Mouse (Mus musculus): Measurements from ENCODE around the gene Epha2. TPM values are rescaled to one million over a fixed set of nuclear protein-coding genes. Genes with fewer than 3 reads are reported as not detected.
A peak's percentile ranks its signal among the peaks of the same experiment; 100 is the strongest.

The Epha2 gene
- total and polyA plus RNA-seq, 2 experiments: 7.7 to 12.0 TPM

- Histone ChIP-seq H3K9ac (ENCODE audit: low read depth, low read length) (no peak overlapping the region), H3K4me3 (ENCODE audit: insufficient read depth, low read depth, low read length) (peak overlapping the region; percentile 3; the same call in 1 of the 2 replicates), H3K4me1 (ENCODE audit: control insufficient read depth, insufficient read depth, low read length) (peaks cover 3% of the 10 kb centered on the region; the same call in 1 of the 2 replicates), H3K79me2 (ENCODE audit: control insufficient read depth, insufficient read depth, low read length) (no peaks in the 10 kb centered on the region), H3K27ac (replicated peaks; ENCODE audit: insufficient read depth, low read depth, low read length) (no peak overlapping the region), H3K27me3 (ENCODE audit: control insufficient read depth, insufficient read depth, low read length) (no peaks in the 10 kb centered on the region), H3K36me3 (ENCODE audit: control insufficient read depth, insufficient read depth, low read length) (no peaks in the 10 kb centered on the region)
- peak; percentile 82 for DNase-seq (ENCODE audit: extremely low read depth, low read depth, low spot score)
- 21% methylated on average over 16 of the region's 16 CpGs for WGBS
- TF ChIP-seq POLR2A (IDR thresholded peaks at IDR 0.05; ENCODE audit: extremely low read depth, insufficient read depth, low read length) (no peak), CTCF (IDR thresholded peaks at IDR 0.05; ENCODE audit: low read depth, low read length) (no peak)
These were observed 40.9 kb upstream of the Epha2 start for GRCm38 (mm10) chr4:141260007-141260723.

GRCm38 (mm10) chr4:141262906-141263637 is 38.0 kb upstream of the Epha2 start:
- no peak overlapping the region for H3K27ac ChIP-seq (replicated peaks; ENCODE audit: insufficient read depth, low read depth, low read length)
- no peak overlapping the region for H3K4me3 ChIP-seq (ENCODE audit: insufficient read depth, low read depth, low read length)
- DNase-seq (ENCODE audit: extremely low read depth, low read depth, low spot score): no peak
- TF ChIP-seq CTCF (IDR thresholded peaks at IDR 0.05; ENCODE audit: low read depth, low read length) (no peak), POLR2A (IDR thresholded peaks at IDR 0.05; ENCODE audit: extremely low read depth, insufficient read depth, low read length) (no peak)
- no peaks in the 10 kb centered on the region for H3K27me3 ChIP-seq (ENCODE audit: control insufficient read depth, insufficient read depth, low read length)
- no peaks in the 10 kb centered on the region for H3K36me3 ChIP-seq (ENCODE audit: control insufficient read depth, insufficient read depth, low read length)
- H3K4me1 ChIP-seq (ENCODE audit: control insufficient read depth, insufficient read depth, low read length): peaks cover 3% of the 10 kb centered on the region; the same call in 1 of the 2 replicates
- no peak overlapping the region for H3K9ac ChIP-seq (ENCODE audit: low read depth, low read length)
- WGBS: 86% methylated on average over 10 of the region's 10 CpGs
- no peaks in the 10 kb centered on the region for H3K79me2 ChIP-seq (ENCODE audit: control insufficient read depth, insufficient read depth, low read length)

GRCm38 (mm10) chr4:141265979-141266637 is 34.9 kb upstream of the Epha2 start:
- H3K36me3 ChIP-seq (ENCODE audit: control insufficient read depth, insufficient read depth, low read length): no peaks in the 10 kb centered on the region
- H3K4me1 ChIP-seq (ENCODE audit: control insufficient read depth, insufficient read depth, low read length): no peaks in the 10 kb centered on the region; the same call in 1 of the 2 replicates
- H3K9ac ChIP-seq (ENCODE audit: low read depth, low read length): no peak overlapping the region
- 96% methylated on average over 3 of the region's 3 CpGs for WGBS
- no peak for DNase-seq (ENCODE audit: extremely low read depth, low read depth, low spot score)
- no peaks in the 10 kb centered on the region for H3K79me2 ChIP-seq (ENCODE audit: control insufficient read depth, insufficient read depth, low read length)
- no peaks in the 10 kb centered on the region for H3K27me3 ChIP-seq (ENCODE audit: control insufficient read depth, insufficient read depth, low read length)
- peak; percentile 30; the same call in 1 of the 2 replicates for TF ChIP-seq CTCF (IDR thresholded peaks at IDR 0.05; ENCODE audit: low read depth, low read length)
- TF ChIP-seq POLR2A (IDR thresholded peaks at IDR 0.05; ENCODE audit: extremely low read depth, insufficient read depth, low read length): no peak
- no peak overlapping the region for H3K27ac ChIP-seq (replicated peaks; ENCODE audit: insufficient read depth, low read depth, low read length)
- no peak overlapping the region for H3K4me3 ChIP-seq (ENCODE audit: insufficient read depth, low read depth, low read length)

- no peak overlapping the region for H3K4me3 ChIP-seq (ENCODE audit: insufficient read depth, low read depth, low read length)
- WGBS: 80% methylated on average over 3 of the region's 3 CpGs
- no peaks in the 10 kb centered on the region for H3K27me3 ChIP-seq (ENCODE audit: control insufficient read depth, insufficient read depth, low read length)
- no peaks in the 10 kb centered on the region for H3K79me2 ChIP-seq (ENCODE audit: control insufficient read depth, insufficient read depth, low read length)
- no peak overlapping the region for H3K27ac ChIP-seq (replicated peaks; ENCODE audit: insufficient read depth, low read depth, low read length)
- DNase-seq (ENCODE audit: extremely low read depth, low read depth, low spot score): no peak
- TF ChIP-seq POLR2A (IDR thresholded peaks at IDR 0.05; ENCODE audit: extremely low read depth, insufficient read depth, low read length) (no peak), CTCF (IDR thresholded peaks at IDR 0.05; ENCODE audit: low read depth, low read length) (no peak)
- H3K4me1 ChIP-seq (ENCODE audit: control insufficient read depth, insufficient read depth, low read length): peaks cover 3% of the 10 kb centered on the region; the same call in 1 of the 2 replicates
- no peaks in the 10 kb centered on the region for H3K36me3 ChIP-seq (ENCODE audit: control insufficient read depth, insufficient read depth, low read length)
- no peak overlapping the region for H3K9ac ChIP-seq (ENCODE audit: low read depth, low read length)
These were observed 33.8 kb upstream of the Epha2 start for GRCm38 (mm10) chr4:141267250-141267649.

GRCm38 (mm10) chr4:141267837-141268236 is 33.2 kb upstream of the Epha2 start:
- no peak for DNase-seq (ENCODE audit: extremely low read depth, low read depth, low spot score)
- no peak overlapping the region for H3K9ac ChIP-seq (ENCODE audit: low read depth, low read length)
- H3K4me1 ChIP-seq (ENCODE audit: control insufficient read depth, insufficient read depth, low read length): peaks cover 3% of the 10 kb centered on the region; the same call in 1 of the 2 replicates
- no peak for TF ChIP-seq POLR2A (IDR thresholded peaks at IDR 0.05; ENCODE audit: extremely low read depth, insufficient read depth, low read length)
- TF ChIP-seq CTCF (IDR thresholded peaks at IDR 0.05; ENCODE audit: low read depth, low read length): peak; percentile 80
- H3K27me3 ChIP-seq (ENCODE audit: control insufficient read depth, insufficient read depth, low read length): no peaks in the 10 kb centered on the region
- H3K27ac ChIP-seq (replicated peaks; ENCODE audit: insufficient read depth, low read depth, low read length): no peak overlapping the region
- no peak overlapping the region for H3K4me3 ChIP-seq (ENCODE audit: insufficient read depth, low read depth, low read length)
- no peaks in the 10 kb centered on the region for H3K36me3 ChIP-seq (ENCODE audit: control insufficient read depth, insufficient read depth, low read length)
- H3K79me2 ChIP-seq (ENCODE audit: control insufficient read depth, insufficient read depth, low read length): no peaks in the 10 kb centered on the region
- WGBS: 45% methylated on average over 9 of the region's 9 CpGs
